Mouse (Mus musculus) liver, adult 2 months (tissue): ENCODE data around the gene Fbxo36. TPM values are rescaled to one million over a fixed set of nuclear protein-coding genes. Genes with fewer than 3 reads are reported as not detected.
A peak's percentile ranks its signal among the peaks of the same experiment; 100 is the strongest.

Experiments
- DNase-seq: peaks from one replicate; pipeline ENCODE4 v3.0.0-alpha.2; 2011; ENCODE audit warnings: low read depth, low spot score; ENCODE audit errors: extremely low read depth
- H3K27ac ChIP-seq: fragments of 200-500 bp; replicated peaks from 2 replicates; pipeline ENCODE4 v1.5.1; 2012; ENCODE audit warnings: low read depth, mild to moderate bottlenecking, control low read depth, inconsistent platforms, low read length; ENCODE audit not compliant: insufficient read depth
- H3K27me3 ChIP-seq: fragments of 200-500 bp; 2 replicates; pipeline ENCODE4 v1.6.1; 2012; ENCODE audit warnings: mild to moderate bottlenecking, moderate library complexity, low read length, inconsistent platforms; ENCODE audit not compliant: control insufficient read depth, insufficient read depth
- H3K36me3 ChIP-seq: fragments of 200-500 bp; 2 replicates; pipeline ENCODE4 v1.6.1; 2012; ENCODE audit warnings: low read length, inconsistent platforms; ENCODE audit not compliant: control insufficient read depth, insufficient read depth
- H3K4me1 ChIP-seq: fragments of 200-500 bp; 2 replicates; pipeline ENCODE4 v1.6.1; 2011; ENCODE audit warnings: low read length; ENCODE audit not compliant: control insufficient read depth, insufficient read depth
- H3K4me3 ChIP-seq: fragments of 200-500 bp; 2 replicates; pipeline ENCODE4 v1.5.1; 2011; ENCODE audit warnings: low read depth, mild to moderate bottlenecking, control low read depth, low read length, moderate library complexity; ENCODE audit not compliant: insufficient read depth
- H3K79me2 ChIP-seq: fragments of 200-500 bp; 2 replicates; pipeline ENCODE4 v1.6.1; 2012; ENCODE audit warnings: inconsistent platforms, mild to moderate bottlenecking, low read length, moderate library complexity; ENCODE audit not compliant: control insufficient read depth, insufficient read depth
- H3K9ac ChIP-seq: fragments of 200-500 bp; 2 replicates; pipeline ENCODE4 v1.6.1; 2012; ENCODE audit warnings: low read depth, mild to moderate bottlenecking, control low read depth, inconsistent platforms, low read length
- CTCF ChIP-seq: fragments of 200-500 bp; IDR thresholded peaks from 2 replicates; pipeline ENCODE4 v1.5.1; 2011; ENCODE audit warnings: low read depth, low read length, control low read depth
- POLR2A ChIP-seq: fragments of 200-500 bp; IDR thresholded peaks from 2 replicates; pipeline ENCODE4 v1.6.1; 2011; ENCODE audit warnings: low read length, control low read depth; ENCODE audit not compliant: insufficient read depth; ENCODE audit errors: extremely low read depth
- WGBS: fragments of 180-500 bp; shearing (Covaris S2); methylation state at CpG from one replicate; pipeline ENCODE4 v1.1.7; 2018; 5-methylcytosine and 5-hydroxymethylcytosine counted together
- polyA plus RNA-seq: library from polyadenylated mRNA; depleted of rRNA; stranded (reverse); fragments of >200 nt; gene quantifications from 2 replicates; pipeline ENCODE4 v1.2.3, GENCODE M21; 2012
- total RNA-seq: library from RNA; depleted of rRNA; stranded (reverse); fragments of >200 nt; gene quantifications from 2 replicates; pipeline ENCODE4 v1.2.3, GENCODE M21; 2014

Fbxo36 gene
- total and polyA plus RNA-seq, 2 experiments = 5.6 to 6.8 TPM

DNA sequence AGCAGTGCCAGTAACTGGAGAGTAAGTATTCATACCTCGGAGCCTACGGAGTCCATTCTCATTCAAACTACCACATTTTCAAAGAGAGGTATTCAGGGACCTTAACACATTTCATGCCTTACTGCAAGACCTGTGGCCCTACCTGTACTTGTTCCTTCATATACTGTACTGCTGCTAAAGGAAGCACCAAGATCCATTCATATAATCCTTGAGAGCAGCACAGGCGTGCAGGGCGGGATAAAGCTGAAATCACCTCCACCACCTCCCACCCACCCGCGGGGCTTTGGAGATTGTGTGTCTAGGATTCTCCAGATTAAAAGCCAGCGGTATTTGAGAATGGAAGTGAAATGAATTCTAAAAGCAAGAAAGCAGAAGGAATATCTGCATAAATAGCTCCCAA is 10.8 kb downstream of the Fbxo36 start:
- Histone ChIP-seq H3K4me3 (no peak overlapping the region), H3K27me3 (no peaks in the 10 kb centered on the region), H3K4me1 (peaks cover 7% of the 10 kb centered on the region), H3K36me3 (no peaks in the 10 kb centered on the region), H3K27ac (no peak overlapping the region), H3K79me2 (no peaks in the 10 kb centered on the region), H3K9ac (no peak overlapping the region)
- no peak for TF ChIP-seq POLR2A
- WGBS = 96% methylated on average over 7 of the region's 7 CpGs
- no peak for DNase-seq

DNA sequence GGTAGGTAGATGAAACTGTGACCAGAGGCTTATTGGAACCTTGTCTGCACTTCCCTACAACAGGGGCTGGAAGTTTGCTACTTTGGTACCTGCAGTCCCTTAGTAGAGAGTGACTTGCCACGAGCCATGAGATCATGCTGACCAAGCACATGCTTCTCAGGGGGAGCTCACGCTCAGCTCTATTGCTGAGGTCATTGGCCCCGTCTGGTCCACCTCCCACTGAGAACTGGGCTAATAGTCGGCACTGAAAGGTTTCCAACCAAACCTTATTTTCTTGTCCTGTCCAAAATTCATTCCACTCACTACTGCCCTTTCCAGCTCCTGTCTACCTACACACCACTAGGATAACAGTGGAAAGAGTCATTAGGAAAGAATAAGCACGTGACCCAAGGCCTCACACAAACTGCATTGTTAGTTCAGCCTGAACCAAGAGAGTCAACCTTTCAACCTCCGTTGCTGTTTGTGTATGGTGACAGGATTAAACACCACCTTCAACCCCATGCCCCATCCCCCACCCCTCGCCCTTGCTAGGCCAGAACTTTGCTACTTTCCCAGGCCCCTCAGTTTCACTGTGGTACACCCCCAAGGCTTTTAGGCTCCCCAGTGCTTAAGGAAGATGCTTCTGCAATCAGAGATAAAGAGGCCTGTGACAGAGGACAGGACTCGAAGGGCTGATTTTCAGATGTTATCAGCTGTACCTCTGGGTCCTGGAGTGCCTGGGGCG is 12.0 kb downstream of the Fbxo36 start:
- no peaks in the 10 kb centered on the region for H3K79me2 ChIP-seq
- TF ChIP-seq CTCF = no peak
- TF ChIP-seq POLR2A = no peak
- peak; percentile 84 for DNase-seq
- H3K4me1 ChIP-seq = peaks cover 7% of the 10 kb centered on the region
- H3K27ac ChIP-seq = peak overlapping the region; percentile 48
- no peak overlapping the region for H3K4me3 ChIP-seq
- 21% methylated on average over 9 of the region's 9 CpGs for WGBS
- no peaks in the 10 kb centered on the region for H3K27me3 ChIP-seq
- H3K36me3 ChIP-seq = no peaks in the 10 kb centered on the region
- H3K9ac ChIP-seq = no peak overlapping the region

DNA sequence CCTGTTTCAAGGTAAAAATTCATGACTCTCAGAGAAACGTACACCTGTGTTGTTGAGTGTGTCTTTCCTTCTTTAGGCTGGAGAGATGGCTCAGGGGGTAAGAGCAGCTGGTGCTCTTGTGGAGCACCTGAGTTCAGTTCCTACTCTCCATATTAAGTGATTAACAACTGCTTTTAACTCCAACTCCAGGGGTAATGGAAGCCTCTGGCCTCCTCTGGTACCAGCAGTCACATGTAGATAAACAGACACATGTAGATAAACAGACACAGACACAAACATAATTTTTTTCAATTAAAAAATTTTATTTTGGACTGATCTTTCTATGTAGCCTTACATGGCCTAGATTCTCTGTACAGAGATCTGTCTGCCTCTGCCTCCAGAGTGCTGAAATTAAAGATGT is 14.1 kb downstream of the Fbxo36 start:
- 97% methylated on average over 1 of the region's 1 CpGs for WGBS
- Histone ChIP-seq H3K36me3 (no peaks in the 10 kb centered on the region), H3K4me1 (peaks cover 7% of the 10 kb centered on the region), H3K9ac (no peak overlapping the region), H3K27me3 (no peaks in the 10 kb centered on the region), H3K4me3 (no peak overlapping the region), H3K27ac (no peak overlapping the region), H3K79me2 (no peaks in the 10 kb centered on the region)
- no peak for DNase-seq
- TF ChIP-seq POLR2A (no peak), CTCF (no peak)

- no peak overlapping the region for H3K4me3 ChIP-seq
- 84% methylated on average over 2 of the region's 2 CpGs for WGBS
- peaks cover 7% of the 10 kb centered on the region for H3K4me1 ChIP-seq
- TF ChIP-seq CTCF (no peak), POLR2A (no peak)
- no peaks in the 10 kb centered on the region for H3K27me3 ChIP-seq
- no peaks in the 10 kb centered on the region for H3K36me3 ChIP-seq
- H3K27ac ChIP-seq = no peak overlapping the region
- no peak for DNase-seq
- no peaks in the 10 kb centered on the region for H3K79me2 ChIP-seq
- no peak overlapping the region for H3K9ac ChIP-seq
Measured at GRCm38 (mm10) chr1:84854966-84855365, 15.3 kb downstream of the Fbxo36 start.

DNA sequence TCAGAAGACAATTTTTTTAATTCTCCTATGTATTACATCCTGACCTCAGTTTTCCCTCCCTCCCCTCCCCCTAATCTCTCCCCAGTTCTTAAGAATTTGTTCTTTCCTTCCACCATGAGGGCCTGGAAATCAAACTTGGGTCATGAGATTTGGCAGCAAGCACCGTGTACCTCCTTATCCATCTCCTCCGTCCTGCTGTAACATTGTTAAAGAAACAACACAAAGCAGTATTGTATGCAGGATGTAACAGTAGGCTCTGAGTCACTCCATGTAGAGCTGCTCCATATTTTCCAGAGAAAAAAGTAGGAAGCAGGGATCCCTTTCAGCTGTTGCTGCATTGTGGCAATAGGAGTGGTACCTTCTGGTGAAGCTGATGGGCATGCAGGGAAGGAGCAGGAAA is 16.1 kb downstream of the Fbxo36 start:
- Histone ChIP-seq H3K27ac (no peak overlapping the region), H3K36me3 (no peaks in the 10 kb centered on the region), H3K4me1 (peaks cover 7% of the 10 kb centered on the region), H3K79me2 (no peaks in the 10 kb centered on the region), H3K9ac (no peak overlapping the region), H3K4me3 (no peak overlapping the region), H3K27me3 (no peaks in the 10 kb centered on the region)
- TF ChIP-seq POLR2A (no peak), CTCF (no peak)
- no peak for DNase-seq
- 76% methylated on average over 2 of the region's 2 CpGs for WGBS

DNA sequence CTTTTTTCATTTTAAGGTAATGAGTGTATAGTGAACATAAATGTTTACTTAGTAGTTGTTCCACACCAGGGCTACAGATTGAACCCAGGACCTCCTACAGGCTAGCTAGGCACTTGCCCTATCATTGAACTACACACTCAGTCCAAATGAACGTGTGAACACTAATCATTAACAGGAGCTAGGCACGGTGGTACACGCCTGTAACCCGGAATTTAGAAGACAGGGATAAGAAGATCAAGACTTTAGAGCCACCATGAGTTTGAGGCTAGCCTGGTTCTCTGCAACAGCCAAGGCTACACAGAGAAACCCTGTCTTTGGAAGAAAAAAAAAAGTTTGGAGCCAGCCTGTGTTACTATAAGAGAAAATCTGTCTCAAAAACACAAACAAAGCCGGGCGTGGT is 20.0 kb downstream of the Fbxo36 start:
- WGBS = 69% methylated on average over 6 of the region's 6 CpGs
- no peaks in the 10 kb centered on the region for H3K36me3 ChIP-seq
- DNase-seq = no peak

More for the DNA sequence above, 20.0 kb downstream of the Fbxo36 start:
- no peaks in the 10 kb centered on the region for H3K4me1 ChIP-seq
- no peak for TF ChIP-seq CTCF
- TF ChIP-seq POLR2A = no peak
- H3K79me2 ChIP-seq = no peaks in the 10 kb centered on the region
- no peak overlapping the region for H3K4me3 ChIP-seq
- no peaks in the 10 kb centered on the region for H3K27me3 ChIP-seq
- no peak overlapping the region for H3K27ac ChIP-seq
- no peak overlapping the region for H3K9ac ChIP-seq
